Mouse (Mus musculus) liver, embryonic 13.5 days (tissue): ENCODE measurements at regions not wholly inside any gene's neighbourhood (a gene's known extent, or its start where the extent isn't known, plus 50 kb on each side); places are given as distances from the start of the nearest gene placed in this dataset.
A peak's percentile ranks its signal among the peaks of the same experiment; 100 is the strongest.

Experiments
- ATAC-seq: fragments of 200-750 bp; cut with Nextera tagmentation; 2 replicates; pipeline ENCODE4 v1.8.0; 2017; ENCODE audit warnings: low read depth, mild to moderate bottlenecking, moderate number of reproducible peaks, moderate library complexity
- DNase-seq: peaks from one replicate; pipeline ENCODE4 v3.0.0; 2022
- H3K27ac ChIP-seq: fragments of 300-500 bp; sonication (generic); 2 replicates; pipeline ENCODE4 v1.5.1; 2015; ENCODE audit warnings: moderate library complexity, mild to moderate bottlenecking, inconsistent platforms
- H3K27me3 ChIP-seq: fragments of 300-500 bp; sonication (generic); 2 replicates; pipeline ENCODE4 v1.6.1; 2015; ENCODE audit warnings: mild to moderate bottlenecking, inconsistent platforms
- H3K36me3 ChIP-seq: fragments of 300-500 bp; sonication (generic); 2 replicates; pipeline ENCODE4 v1.6.1; 2015; ENCODE audit warnings: mild to moderate bottlenecking, inconsistent platforms
- H3K4me1 ChIP-seq: fragments of 300-500 bp; sonication (generic); replicated peaks from 2 replicates; pipeline ENCODE4 v1.6.1; 2015; ENCODE audit warnings: inconsistent platforms
- H3K4me2 ChIP-seq: fragments of 300-500 bp; sonication (generic); 2 replicates; pipeline ENCODE4 v1.6.1; 2015; ENCODE audit warnings: inconsistent platforms, mild to moderate bottlenecking, moderate library complexity
- H3K4me3 ChIP-seq: fragments of 300-500 bp; sonication (generic); replicated peaks from 2 replicates; pipeline ENCODE4 v1.5.1; 2015; ENCODE audit warnings: mild to moderate bottlenecking, inconsistent platforms
- H3K9ac ChIP-seq: fragments of 300-500 bp; sonication (generic); 2 replicates; pipeline ENCODE4 v1.6.1; 2015; ENCODE audit warnings: mild to moderate bottlenecking, inconsistent platforms
- H3K9me3 ChIP-seq: fragments of 300-500 bp; sonication (generic); replicated peaks from 2 replicates; pipeline ENCODE4 v1.6.1; 2016; ENCODE audit warnings: inconsistent platforms
- WGBS: fragments of 180-500 bp; shearing (Covaris S2); methylation state at CpG from one replicate; pipeline ENCODE4 v1.1.7; 2015; ENCODE audit not compliant: insufficient replicate concordance; 5-methylcytosine and 5-hydroxymethylcytosine counted together

DNA sequence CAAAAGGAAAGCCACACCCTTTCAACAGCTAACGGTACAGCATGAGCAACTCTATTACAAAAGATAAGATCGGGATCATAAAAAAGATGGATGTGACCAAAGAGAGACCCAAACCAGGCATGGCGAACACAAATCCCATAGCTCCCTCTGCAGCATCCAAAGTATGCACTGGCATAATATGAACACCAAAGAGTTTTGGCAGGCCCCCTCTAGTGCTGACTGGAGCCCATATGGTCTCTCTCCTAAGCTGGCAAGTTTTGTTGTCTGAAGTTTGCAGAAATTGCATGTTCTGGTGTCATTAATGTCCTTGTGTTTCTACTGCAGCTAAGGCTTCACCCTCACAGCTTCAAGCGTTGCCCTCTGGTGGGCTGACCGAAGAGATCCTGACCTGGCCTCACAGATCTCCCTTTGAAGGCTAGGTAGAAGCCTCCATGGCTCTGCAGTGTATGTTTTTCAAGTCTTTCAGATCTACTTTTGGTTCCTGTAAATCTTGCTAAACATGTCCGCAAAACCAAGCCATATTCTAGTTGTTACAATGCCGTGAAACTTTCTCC lies 75.7 kb upstream of the Bcl2l14 start:
- DNase-seq (no peak), ATAC-seq (no peak)
- H3K27me3 ChIP-seq, result no peaks in the 10 kb centered on the region
- 70% methylated on average over 7 of the region's 7 CpGs for WGBS
- no peaks in the 10 kb centered on the region for H3K4me1 ChIP-seq
- H3K36me3 ChIP-seq, result no peaks in the 10 kb centered on the region
- no peak overlapping the region for H3K27ac ChIP-seq
- no peak overlapping the region for H3K4me3 ChIP-seq
- H3K9me3 ChIP-seq, result no peaks in the 10 kb centered on the region
- no peak overlapping the region for H3K9ac ChIP-seq
- H3K4me2 ChIP-seq, result no peak overlapping the region

DNA sequence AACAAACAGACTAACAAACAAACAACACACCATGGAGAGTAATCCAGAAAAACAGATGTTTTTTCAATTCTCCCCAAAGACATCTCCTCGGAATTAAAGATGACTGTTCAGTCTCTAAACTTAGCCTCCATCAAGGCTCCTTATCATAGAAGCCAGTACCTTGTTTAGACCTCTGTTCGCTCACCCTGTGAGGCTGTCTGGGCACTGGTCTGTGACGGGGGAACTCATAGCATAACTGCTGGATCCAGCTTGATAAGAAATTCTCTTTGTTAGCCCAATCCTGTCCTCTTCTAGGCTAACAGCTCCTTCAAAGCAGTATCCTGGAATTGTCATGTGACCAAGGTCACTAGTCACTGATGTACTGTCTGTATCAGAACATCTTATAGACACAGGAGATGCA lies 72.1 kb upstream of the Bcl2l14 start:
- Histone ChIP-seq H3K9ac (no peak overlapping the region), H3K27me3 (no peaks in the 10 kb centered on the region), H3K27ac (no peak overlapping the region), H3K36me3 (no peaks in the 10 kb centered on the region), H3K4me1 (no peaks in the 10 kb centered on the region), H3K9me3 (no peaks in the 10 kb centered on the region), H3K4me2 (no peak overlapping the region), H3K4me3 (no peak overlapping the region)
- ATAC-seq (0 out of 2 replicates have a peak, but pooled peaks have one; percentile 39), DNase-seq (no peak)
- WGBS, result 12% methylated on average over 3 of the region's 3 CpGs

DNA sequence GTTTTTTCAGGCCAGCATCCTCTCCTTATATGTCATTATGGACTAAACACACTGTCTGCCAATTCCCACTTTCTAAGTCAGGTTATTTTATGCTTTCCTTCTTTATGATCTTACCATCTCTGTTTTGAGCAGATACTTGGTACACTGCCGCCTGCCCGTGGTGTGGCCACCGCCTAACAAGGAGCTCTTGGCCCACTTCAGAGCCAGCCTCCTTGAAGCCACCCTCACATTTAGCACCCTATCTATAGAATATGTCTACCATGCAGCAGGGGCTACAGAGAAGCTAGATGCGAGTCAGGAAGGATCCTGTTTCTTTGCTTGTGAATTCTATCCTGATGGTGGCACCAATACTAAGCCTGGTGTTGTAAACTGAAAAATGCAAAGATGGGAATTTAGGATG lies 70.6 kb upstream of the Bcl2l14 start:
- WGBS, result 80% methylated on average over 4 of the region's 4 CpGs
- H3K27ac ChIP-seq, result no peak overlapping the region
- no peak overlapping the region for H3K4me3 ChIP-seq
- no peak overlapping the region for H3K4me2 ChIP-seq
- no peak overlapping the region for H3K9ac ChIP-seq
- no peaks in the 10 kb centered on the region for H3K4me1 ChIP-seq
- H3K9me3 ChIP-seq, result no peaks in the 10 kb centered on the region
- H3K27me3 ChIP-seq, result no peaks in the 10 kb centered on the region
- H3K36me3 ChIP-seq, result no peaks in the 10 kb centered on the region
- DNase-seq (no peak), ATAC-seq (no peak)

DNA sequence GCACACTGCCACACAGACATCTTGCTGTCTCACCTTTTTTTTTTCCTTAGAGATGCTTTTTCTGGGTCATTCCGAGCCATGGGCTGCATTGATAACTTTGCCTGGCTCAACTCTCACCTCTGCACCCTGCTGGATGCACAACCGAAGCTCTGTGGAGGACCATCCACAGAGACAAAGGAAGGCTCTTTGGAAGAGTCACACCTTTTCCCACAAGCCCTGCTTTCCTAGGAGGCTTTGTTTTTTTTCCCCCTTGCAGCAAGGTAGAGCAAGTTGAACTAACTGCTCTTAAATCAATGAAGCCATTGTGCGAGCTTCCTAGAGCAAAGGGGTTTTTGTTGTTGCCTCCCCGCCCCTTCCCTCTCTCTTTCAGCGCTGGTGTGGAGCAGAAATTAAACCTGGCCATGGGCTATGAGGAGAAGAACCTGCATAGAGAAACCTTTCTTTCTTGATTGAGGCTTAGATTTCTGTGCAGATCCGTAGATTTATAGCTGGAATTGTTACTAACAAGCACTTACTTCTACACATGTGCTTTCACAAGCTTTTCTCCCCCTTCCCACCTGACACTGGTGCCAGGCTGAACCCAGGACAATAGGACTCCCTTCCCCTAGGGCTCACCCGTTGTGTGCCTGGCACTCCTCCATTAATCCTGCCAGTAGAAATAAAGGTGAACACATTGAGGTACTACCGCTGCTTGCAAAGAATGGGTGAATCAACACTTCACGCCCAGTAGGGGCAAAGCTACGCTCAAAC lies 66.4 kb upstream of the Bcl2l14 start:
- Histone ChIP-seq H3K4me2 (no peak overlapping the region), H3K9me3 (no peaks in the 10 kb centered on the region), H3K4me3 (no peak overlapping the region), H3K27ac (no peak overlapping the region), H3K4me1 (no peaks in the 10 kb centered on the region), H3K36me3 (no peaks in the 10 kb centered on the region), H3K9ac (no peak overlapping the region), H3K27me3 (no peaks in the 10 kb centered on the region)
- ATAC-seq (no peak), DNase-seq (no peak)
- WGBS, result 71% methylated on average over 10 of the region's 10 CpGs

DNA sequence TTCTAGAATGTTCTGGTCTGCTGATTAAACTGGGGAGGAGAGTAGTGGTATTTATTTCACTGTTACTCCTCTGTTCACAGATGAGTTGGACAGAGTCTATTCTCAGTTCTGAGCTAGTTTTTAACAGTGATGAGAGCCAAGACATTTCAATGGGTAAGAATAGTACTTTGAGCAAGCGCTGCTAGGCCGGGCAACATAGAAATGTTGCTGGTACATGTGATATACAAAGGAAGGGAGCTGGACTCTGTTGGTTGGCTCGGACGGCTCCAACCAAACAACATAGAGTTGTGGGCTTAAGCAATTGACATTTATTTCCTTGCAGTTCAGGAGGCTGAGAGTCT lies 65.8 kb upstream of the Bcl2l14 start:
- H3K36me3 ChIP-seq, result no peaks in the 10 kb centered on the region
- H3K4me3 ChIP-seq, result no peak overlapping the region
- no peak overlapping the region for H3K9ac ChIP-seq
- no peaks in the 10 kb centered on the region for H3K9me3 ChIP-seq
- H3K4me2 ChIP-seq, result no peak overlapping the region
- H3K27me3 ChIP-seq, result no peaks in the 10 kb centered on the region
- H3K27ac ChIP-seq, result no peak overlapping the region
- no peak for DNase-seq
- ATAC-seq, result no peak
- WGBS, result 71% methylated on average over 4 of the region's 4 CpGs
- H3K4me1 ChIP-seq, result no peaks in the 10 kb centered on the region

DNA sequence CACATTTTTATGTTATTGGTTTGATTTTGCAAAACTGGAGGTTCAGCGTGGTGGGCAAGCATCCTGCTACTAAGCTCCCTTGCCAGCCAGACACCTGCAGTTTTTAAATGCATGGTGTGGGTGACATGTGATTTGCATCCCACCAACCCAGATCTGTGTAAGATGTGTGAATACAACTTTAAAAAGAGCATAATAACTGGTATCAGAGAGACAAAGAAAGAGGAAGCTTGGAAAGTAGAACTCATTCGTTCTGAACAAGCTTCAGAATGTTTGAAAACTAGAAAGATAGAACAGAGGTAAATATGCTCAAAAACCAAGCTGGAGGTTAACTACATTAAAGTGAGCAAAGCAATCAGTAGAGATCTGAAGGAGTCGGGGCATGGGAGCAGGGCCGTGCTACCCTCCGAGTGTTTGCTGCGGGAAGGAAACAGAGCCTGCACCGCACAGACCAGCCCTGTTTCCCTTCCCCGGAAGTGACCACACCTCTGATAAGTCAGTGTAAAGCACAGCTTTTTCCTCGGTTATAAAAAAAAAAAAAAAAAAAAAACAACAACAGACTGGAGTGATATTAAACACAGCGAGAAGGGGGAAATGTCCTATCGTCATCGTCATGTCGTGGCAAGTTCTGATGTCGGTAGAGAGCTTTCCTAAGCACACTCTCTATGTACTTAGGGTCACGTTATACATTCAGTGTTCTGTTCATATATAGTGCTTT lies 63.2 kb upstream of the Bcl2l14 start:
- no peak overlapping the region for H3K4me3 ChIP-seq
- no peaks in the 10 kb centered on the region for H3K9me3 ChIP-seq
- H3K27ac ChIP-seq, result no peak overlapping the region
- no peak for ATAC-seq
- DNase-seq, result no peak
- WGBS, result 21% methylated on average over 15 of the region's 15 CpGs
- H3K9ac ChIP-seq, result no peak overlapping the region
- H3K4me1 ChIP-seq, result no peaks in the 10 kb centered on the region
- no peaks in the 10 kb centered on the region for H3K36me3 ChIP-seq
- H3K27me3 ChIP-seq, result no peaks in the 10 kb centered on the region
- H3K4me2 ChIP-seq, result 0 out of 2 replicates have a peak overlapping the region, but pooled peaks have one; percentile 10

DNA sequence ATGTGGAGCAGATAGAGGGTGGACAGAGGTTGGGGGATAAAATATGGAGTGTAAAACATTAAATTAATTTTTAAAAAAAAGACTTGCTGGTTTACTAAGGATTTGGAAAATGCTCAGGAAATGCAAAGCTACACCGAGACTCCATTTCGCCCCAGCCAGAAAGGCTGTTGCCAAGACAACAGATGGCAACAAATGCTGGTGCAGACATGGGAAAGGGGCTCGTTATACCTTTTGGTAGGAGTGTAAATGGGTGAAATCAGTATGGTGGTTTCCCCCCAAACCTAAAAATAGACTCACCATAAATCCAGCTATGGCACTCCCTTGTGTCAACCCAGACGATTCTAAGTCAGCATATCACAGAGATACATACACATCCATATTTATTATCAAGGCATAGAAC lies 60.4 kb upstream of the Bcl2l14 start:
- Histone ChIP-seq H3K9me3 (no peaks in the 10 kb centered on the region), H3K4me1 (no peaks in the 10 kb centered on the region), H3K27me3 (no peaks in the 10 kb centered on the region), H3K4me2 (no peak overlapping the region), H3K9ac (no peak overlapping the region), H3K36me3 (no peaks in the 10 kb centered on the region), H3K27ac (no peak overlapping the region), H3K4me3 (no peak overlapping the region)
- ATAC-seq (no peak), DNase-seq (no peak)
- 62% methylated on average over 4 of the region's 4 CpGs for WGBS

DNA sequence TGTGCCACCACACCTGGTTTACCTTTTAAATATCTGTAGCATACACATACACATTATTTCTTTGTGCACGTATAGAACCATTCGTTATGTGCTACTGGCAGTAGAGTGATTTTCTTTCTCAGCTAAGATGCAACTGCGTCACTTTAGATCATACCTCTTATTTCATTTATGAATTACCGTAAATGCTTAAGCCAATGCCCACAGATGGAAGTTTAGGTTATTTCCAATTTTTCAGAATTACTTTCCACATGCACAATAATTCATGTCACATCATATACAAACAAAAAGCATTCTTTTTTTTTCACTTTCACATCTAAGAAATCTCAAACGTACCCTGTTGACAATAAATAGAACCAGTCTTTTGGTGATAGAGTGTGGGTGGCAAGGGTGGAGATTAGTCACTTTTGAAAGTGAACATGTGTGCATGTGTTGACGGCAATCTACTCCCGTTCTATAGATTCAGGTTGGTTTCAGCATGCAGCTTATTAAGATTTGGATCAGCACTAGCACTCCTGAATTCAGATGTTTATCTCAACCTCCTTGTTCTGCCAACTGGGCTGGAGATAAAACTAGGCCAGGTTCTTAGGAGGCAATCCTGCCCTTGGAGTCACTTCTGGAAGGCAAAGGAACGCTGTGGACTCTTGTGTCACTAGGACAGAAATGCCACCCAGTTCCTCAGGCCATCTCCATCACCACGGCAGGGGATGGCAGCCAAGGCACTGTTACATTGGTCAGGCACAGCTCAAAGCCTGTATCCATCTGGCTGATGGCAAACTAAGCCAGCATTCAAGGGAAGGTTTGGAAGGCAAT lies 53.1 kb upstream of the Bcl2l14 start:
- Histone ChIP-seq H3K9ac (no peak overlapping the region), H3K4me1 (no peaks in the 10 kb centered on the region), H3K4me3 (no peak overlapping the region), H3K27ac (no peak overlapping the region), H3K36me3 (no peaks in the 10 kb centered on the region), H3K27me3 (no peaks in the 10 kb centered on the region), H3K9me3 (no peaks in the 10 kb centered on the region), H3K4me2 (no peak overlapping the region)
- ATAC-seq, result no peak
- 72% methylated on average over 9 of the region's 9 CpGs for WGBS
- no peak for DNase-seq

DNA sequence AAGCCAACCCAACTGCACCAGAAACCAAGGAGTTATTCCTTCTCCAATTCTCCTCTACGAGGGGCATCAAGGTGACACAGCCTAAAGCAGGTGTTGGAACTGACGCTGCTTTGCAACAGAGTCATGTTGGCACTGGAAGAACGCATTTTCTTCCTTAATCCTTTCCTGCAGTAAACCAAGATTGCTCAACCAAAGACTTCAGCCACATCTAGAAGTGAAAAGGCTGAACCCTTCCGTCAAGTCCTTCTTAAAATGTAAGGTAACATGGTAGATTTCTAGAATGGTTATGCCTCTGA lies 52.6 kb upstream of the Bcl2l14 start:
- 65% methylated on average over 4 of the region's 4 CpGs for WGBS
- H3K36me3 ChIP-seq, result no peaks in the 10 kb centered on the region
- DNase-seq (no peak), ATAC-seq (no peak)
- no peaks in the 10 kb centered on the region for H3K4me1 ChIP-seq
- no peak overlapping the region for H3K4me2 ChIP-seq
- no peaks in the 10 kb centered on the region for H3K27me3 ChIP-seq
- no peak overlapping the region for H3K4me3 ChIP-seq
- no peaks in the 10 kb centered on the region for H3K9me3 ChIP-seq
- H3K27ac ChIP-seq, result no peak overlapping the region
- no peak overlapping the region for H3K9ac ChIP-seq
